Mouse (Mus musculus) right cerebral cortex, postnatal 25 days (tissue): Measurements from ENCODE around the gene Mob3b.

Experiments used
- DNase-seq: peaks from one replicate; pipeline ENCODE4 v3.0.0; 2022

Mob3b gene

GRCm38 (mm10) chr4:35060964-35061363 is 96.3 kb downstream of the Mob3b start:
- no peak for DNase-seq

- no peak for DNase-seq
These were observed 96.9 kb downstream of the Mob3b start for GRCm38 (mm10) chr4:35060401-35060800.

- DNase-seq, result no peak
These were observed 102.9 kb downstream of the Mob3b start for GRCm38 (mm10) chr4:35054362-35054761.

- no peak for DNase-seq
These were observed 104.9 kb downstream of the Mob3b start for GRCm38 (mm10) chr4:35052174-35052942.

- DNase-seq, result no peak
These were observed 106.1 kb downstream of the Mob3b start for GRCm38 (mm10) chr4:35051152-35051551.

GRCm38 (mm10) chr4:35049742-35050058 is 107.6 kb downstream of the Mob3b start:
- no peak for DNase-seq

- DNase-seq, result no peak
These were observed 108.1 kb downstream of the Mob3b start for GRCm38 (mm10) chr4:35049036-35049741.

- DNase-seq, result no peak
These were observed 116.4 kb downstream of the Mob3b start for GRCm38 (mm10) chr4:35040896-35041295.

GRCm38 (mm10) chr4:35040306-35040705 is 117.0 kb downstream of the Mob3b start:
- no peak for DNase-seq

GRCm38 (mm10) chr4:35037824-35038223 is 119.5 kb downstream of the Mob3b start:
- no peak for DNase-seq

- DNase-seq, result no peak
These were observed 122.6 kb downstream of the Mob3b start for GRCm38 (mm10) chr4:35034504-35035290.

- DNase-seq, result no peak
These were observed 124.5 kb downstream of the Mob3b start for GRCm38 (mm10) chr4:35032758-35033157.

GRCm38 (mm10) chr4:35031623-35032022 is 125.7 kb downstream of the Mob3b start:
- DNase-seq, result no peak

GRCm38 (mm10) chr4:35031141-35031540 is 126.1 kb downstream of the Mob3b start:
- DNase-seq, result no peak

- no peak for DNase-seq
These were observed 138.9 kb downstream of the Mob3b start for GRCm38 (mm10) chr4:35018416-35018815.

- DNase-seq, result no peak
These were observed 144.6 kb downstream of the Mob3b start for GRCm38 (mm10) chr4:35012401-35013307.

- DNase-seq, result no peak
These were observed 150.6 kb downstream of the Mob3b start for GRCm38 (mm10) chr4:35006541-35007260.

GRCm38 (mm10) chr4:35006056-35006455 is 151.2 kb downstream of the Mob3b start:
- no peak for DNase-seq

- no peak for DNase-seq
These were observed 152.1 kb downstream of the Mob3b start for GRCm38 (mm10) chr4:35005068-35005769.

- no peak for DNase-seq
These were observed 152.8 kb downstream of the Mob3b start for GRCm38 (mm10) chr4:35004473-35004872.
